Mouse (Mus musculus) liver, adult 2 months (tissue): ENCODE measurements at regions not wholly inside any gene's neighbourhood (a gene's known extent, or its start where the extent isn't known, plus 50 kb on each side); places are given as distances from the start of the nearest gene placed in this dataset.

Source experiments
- DNase-seq: peaks from one replicate; pipeline ENCODE4 v3.0.0-alpha.2; 2011; ENCODE audit warnings: low read depth, low spot score; ENCODE audit errors: extremely low read depth
- H3K27ac ChIP-seq: fragments of 200-500 bp; replicated peaks from 2 replicates; pipeline ENCODE4 v1.5.1; 2012; ENCODE audit warnings: low read depth, mild to moderate bottlenecking, control low read depth, inconsistent platforms, low read length; ENCODE audit not compliant: insufficient read depth
- H3K27me3 ChIP-seq: fragments of 200-500 bp; 2 replicates; pipeline ENCODE4 v1.6.1; 2012; ENCODE audit warnings: mild to moderate bottlenecking, moderate library complexity, low read length, inconsistent platforms; ENCODE audit not compliant: control insufficient read depth, insufficient read depth
- H3K36me3 ChIP-seq: fragments of 200-500 bp; 2 replicates; pipeline ENCODE4 v1.6.1; 2012; ENCODE audit warnings: low read length, inconsistent platforms; ENCODE audit not compliant: control insufficient read depth, insufficient read depth
- H3K4me1 ChIP-seq: fragments of 200-500 bp; 2 replicates; pipeline ENCODE4 v1.6.1; 2011; ENCODE audit warnings: low read length; ENCODE audit not compliant: control insufficient read depth, insufficient read depth
- H3K4me3 ChIP-seq: fragments of 200-500 bp; 2 replicates; pipeline ENCODE4 v1.5.1; 2011; ENCODE audit warnings: low read depth, mild to moderate bottlenecking, control low read depth, low read length, moderate library complexity; ENCODE audit not compliant: insufficient read depth
- H3K79me2 ChIP-seq: fragments of 200-500 bp; 2 replicates; pipeline ENCODE4 v1.6.1; 2012; ENCODE audit warnings: inconsistent platforms, mild to moderate bottlenecking, low read length, moderate library complexity; ENCODE audit not compliant: control insufficient read depth, insufficient read depth
- H3K9ac ChIP-seq: fragments of 200-500 bp; 2 replicates; pipeline ENCODE4 v1.6.1; 2012; ENCODE audit warnings: low read depth, mild to moderate bottlenecking, control low read depth, inconsistent platforms, low read length
- CTCF ChIP-seq: fragments of 200-500 bp; IDR thresholded peaks from 2 replicates; pipeline ENCODE4 v1.5.1; 2011; ENCODE audit warnings: low read depth, low read length, control low read depth
- POLR2A ChIP-seq: fragments of 200-500 bp; IDR thresholded peaks from 2 replicates; pipeline ENCODE4 v1.6.1; 2011; ENCODE audit warnings: low read length, control low read depth; ENCODE audit not compliant: insufficient read depth; ENCODE audit errors: extremely low read depth
- WGBS: fragments of 180-500 bp; shearing (Covaris S2); methylation state at CpG from one replicate; pipeline ENCODE4 v1.1.7; 2018; 5-methylcytosine and 5-hydroxymethylcytosine counted together

GRCm38 (mm10) chr5:118464931-118465801 is 95.3 kb upstream of the Med13l start:
- Histone ChIP-seq H3K36me3 (no peaks in the 10 kb centered on the region), H3K79me2 (no peaks in the 10 kb centered on the region), H3K4me3 (no peak overlapping the region), H3K9ac (no peak overlapping the region; the same call in 1 of the 2 replicates), H3K27me3 (peaks cover 7% of the 10 kb centered on the region), H3K27ac (no peak overlapping the region), H3K4me1 (no peaks in the 10 kb centered on the region)
- 12% methylated on average over 22 of the region's 22 CpGs for WGBS
- no peak for TF ChIP-seq CTCF
- no peak for TF ChIP-seq POLR2A
- DNase-seq, result no peak

GRCm38 (mm10) chr5:118465991-118466750 is 94.3 kb upstream of the Med13l start:
- Histone ChIP-seq H3K27me3 (peaks cover 3% of the 10 kb centered on the region), H3K9ac (no peak overlapping the region), H3K79me2 (no peaks in the 10 kb centered on the region), H3K36me3 (no peaks in the 10 kb centered on the region), H3K4me3 (no peak overlapping the region), H3K27ac (no peak overlapping the region), H3K4me1 (no peaks in the 10 kb centered on the region)
- TF ChIP-seq POLR2A (no peak), CTCF (no peak)
- peak; percentile 7 for DNase-seq
- 15% methylated on average over 10 of the region's 10 CpGs for WGBS

- no peak for DNase-seq
- Histone ChIP-seq H3K9ac (no peak overlapping the region), H3K27me3 (peaks cover 3% of the 10 kb centered on the region), H3K4me1 (no peaks in the 10 kb centered on the region), H3K79me2 (no peaks in the 10 kb centered on the region), H3K4me3 (no peak overlapping the region), H3K36me3 (no peaks in the 10 kb centered on the region), H3K27ac (no peak overlapping the region)
- WGBS, result 67% methylated on average over 4 of the region's 4 CpGs
- no peak for TF ChIP-seq CTCF
- TF ChIP-seq POLR2A, result no peak
Measured at GRCm38 (mm10) chr5:118468739-118469138, 91.7 kb upstream of the Med13l start.

GRCm38 (mm10) chr5:118471569-118471968 is 88.9 kb upstream of the Med13l start:
- Histone ChIP-seq H3K9ac (no peak overlapping the region), H3K79me2 (no peaks in the 10 kb centered on the region), H3K27me3 (no peaks in the 10 kb centered on the region), H3K36me3 (no peaks in the 10 kb centered on the region), H3K4me1 (no peaks in the 10 kb centered on the region), H3K27ac (no peak overlapping the region), H3K4me3 (no peak overlapping the region)
- 63% methylated on average over 5 of the region's 5 CpGs for WGBS
- TF ChIP-seq POLR2A (no peak), CTCF (no peak)
- no peak for DNase-seq

GRCm38 (mm10) chr5:118472291-118472690 is 88.2 kb upstream of the Med13l start:
- 88% methylated on average over 10 of the region's 10 CpGs for WGBS
- Histone ChIP-seq H3K36me3 (no peaks in the 10 kb centered on the region), H3K27me3 (no peaks in the 10 kb centered on the region), H3K4me1 (no peaks in the 10 kb centered on the region), H3K4me3 (no peak overlapping the region), H3K27ac (no peak overlapping the region), H3K9ac (no peak overlapping the region), H3K79me2 (no peaks in the 10 kb centered on the region)
- TF ChIP-seq CTCF, result no peak
- no peak for TF ChIP-seq POLR2A
- DNase-seq, result no peak
